Mouse (Mus musculus): ENCODE results near the gene Atg9a.

GRCm38 (mm10) chr1:75230335-75230994 lies 38.5 kb upstream of the Atg9a start:
- TF ChIP-seq FLI1 (IDR thresholded peaks at IDR 0.05; ENCODE audit: low read length), result no peak
- TF ChIP-seq GATA1 (IDR thresholded peaks at IDR 0.05; ENCODE audit: borderline replicate concordance, low read length), result no peak
